Mouse (Mus musculus) gastrocnemius, adult 2 months (tissue): ENCODE results near the gene Col9a2. TPM values are rescaled to one million over a fixed set of nuclear protein-coding genes. Genes with fewer than 3 reads are reported as not detected.

Source experiments
- DNase-seq: peaks from one replicate; pipeline ENCODE4 v3.0.0; 2022
- H3K27ac ChIP-seq: fragments of 200-600 bp; 2 replicates; pipeline ENCODE4 v1.8.1; 2022; ENCODE audit warnings: mild to moderate bottlenecking
- H3K4me3 ChIP-seq: fragments of 200-600 bp; 2 replicates; pipeline ENCODE4 v1.8.1; 2022; ENCODE audit warnings: mild to moderate bottlenecking, moderate library complexity
- CTCF ChIP-seq: fragments of 200-600 bp; IDR thresholded peaks from 2 replicates; pipeline ENCODE4 v1.8.1; 2022; ENCODE audit warnings: antibody characterized with exemption, mild to moderate bottlenecking, moderate library complexity
- intact Hi-C: fragments of 180-260 bp; cut with DNase I; formaldehyde crosslinking; loops from one replicate; pipeline ENCODE4 v1.15.1; 2025
- long read RNA-seq, 2 experiments: library from polyadenylated mRNA; stranded (forward); transcript quantifications; one replicate each; pipeline ENCODE4 v2.0.0; 2021
- total RNA-seq, 2 experiments: library from RNA; stranded (reverse); gene quantifications; 2 replicates each; pipeline ENCODE4 v1.2.3; 2021

Gene Col9a2
- under 1 TPM in 1 of 2 experiments, not detected in 1; 0.20 TPM for total RNA-seq
- long read RNA-seq, experiment 1: 0 reads
- long read RNA-seq, experiment 2: 0 reads

DNA sequence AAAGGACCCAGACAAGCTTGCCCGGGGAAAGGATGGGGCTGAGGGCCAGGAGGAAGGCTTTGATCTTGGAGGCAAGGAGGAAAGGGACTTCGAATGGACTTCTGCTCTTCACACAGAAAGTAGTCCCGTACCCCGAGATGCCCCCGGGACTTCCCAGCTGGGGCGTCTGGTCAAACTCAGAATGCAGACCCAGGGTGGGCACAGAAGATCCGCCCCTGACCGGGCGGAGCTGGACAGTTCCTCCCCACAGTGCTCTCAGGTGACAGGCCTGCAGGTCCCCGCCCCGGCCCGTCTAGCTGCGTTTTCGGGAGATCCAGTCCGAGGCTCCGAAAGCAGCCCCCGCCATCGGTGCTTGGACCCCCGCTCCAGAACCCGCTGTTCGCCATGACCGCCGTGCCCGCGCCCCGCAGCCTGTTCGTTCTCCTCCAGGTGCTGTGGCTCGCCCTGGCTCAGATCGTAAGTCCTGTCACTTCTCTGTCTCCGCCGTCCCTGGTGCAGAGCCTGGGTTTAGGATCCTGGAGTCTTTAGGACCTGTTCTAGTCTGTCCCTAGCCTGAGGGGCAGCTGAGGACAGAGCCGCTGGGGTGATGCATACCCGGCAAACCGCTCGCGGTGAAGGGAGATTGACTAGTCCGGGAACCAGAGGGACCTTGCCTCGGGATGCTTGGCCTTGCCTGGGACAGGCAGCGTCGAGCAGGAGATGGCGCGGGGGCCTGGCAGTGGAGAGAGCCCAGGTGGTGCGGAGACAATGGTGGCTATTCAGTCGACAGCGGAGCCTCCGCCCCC is at the start of gene Col9a2:
Gene Col9a2 (plus strand): TSS at position 55 of the 785 bp plus-strand sequence.
- no peak within 1 kb of the TSS for H3K27ac ChIP-seq

DNA sequence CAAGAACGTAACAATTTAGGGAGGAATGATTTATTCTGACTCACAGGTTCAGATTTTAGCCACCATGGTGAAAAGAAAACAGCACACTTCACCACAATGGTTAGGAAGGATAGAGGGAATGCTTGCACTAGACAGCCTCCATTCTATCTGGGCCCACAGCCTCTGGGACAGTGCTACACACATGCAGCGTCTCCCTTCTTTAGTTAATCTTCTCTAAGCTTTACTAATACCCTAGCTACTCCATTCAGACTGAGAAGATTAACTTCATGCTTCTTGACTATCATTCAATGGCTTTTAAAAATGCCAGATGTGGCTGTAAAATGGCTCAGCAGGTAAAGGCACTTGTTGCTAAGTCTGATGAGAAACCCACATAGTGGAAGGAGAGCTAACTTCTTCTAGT is 46.9 kb upstream of the Col9a2 start:
- DNase-seq: no peak
- intact Hi-C loops: no loop called here
- H3K4me3 ChIP-seq: no peak overlapping the region
- no peak for TF ChIP-seq CTCF
- no peak overlapping the region for H3K27ac ChIP-seq

More for the DNA sequence above, at the start of gene Col9a2:
- intact Hi-C loops: loop anchor here (2.0 kb wide), 1 partner anchor 53 kb away; no protein-coding TSS in a partner anchor
- peak within 1 kb of the TSS; percentile 59 for H3K4me3 ChIP-seq
- TF ChIP-seq CTCF: no peak
- no peak for DNase-seq

DNA sequence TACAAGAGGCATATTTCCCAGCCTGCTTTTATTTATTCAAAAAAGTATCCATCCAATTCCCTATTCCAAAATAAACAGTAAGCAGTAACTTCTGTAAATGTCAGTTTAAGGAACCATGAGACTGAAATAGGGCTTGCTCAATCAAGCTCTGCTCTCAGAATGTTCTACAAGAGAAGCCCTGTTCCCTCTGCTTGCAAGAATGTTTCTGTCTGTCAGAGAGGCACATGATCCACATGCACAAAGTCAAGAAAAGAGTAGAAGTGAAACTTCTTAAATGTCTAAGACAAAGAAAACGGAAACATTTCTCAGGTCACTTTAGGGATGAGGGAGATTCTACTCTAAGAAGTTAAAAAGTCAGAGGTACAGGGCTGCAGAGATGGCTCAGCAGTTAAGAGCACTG is 46.2 kb upstream of the Col9a2 start:
- Histone ChIP-seq H3K27ac (no peak overlapping the region), H3K4me3 (no peak overlapping the region)
- intact Hi-C loops: no loop called here
- DNase-seq: no peak
- no peak for TF ChIP-seq CTCF

DNA sequence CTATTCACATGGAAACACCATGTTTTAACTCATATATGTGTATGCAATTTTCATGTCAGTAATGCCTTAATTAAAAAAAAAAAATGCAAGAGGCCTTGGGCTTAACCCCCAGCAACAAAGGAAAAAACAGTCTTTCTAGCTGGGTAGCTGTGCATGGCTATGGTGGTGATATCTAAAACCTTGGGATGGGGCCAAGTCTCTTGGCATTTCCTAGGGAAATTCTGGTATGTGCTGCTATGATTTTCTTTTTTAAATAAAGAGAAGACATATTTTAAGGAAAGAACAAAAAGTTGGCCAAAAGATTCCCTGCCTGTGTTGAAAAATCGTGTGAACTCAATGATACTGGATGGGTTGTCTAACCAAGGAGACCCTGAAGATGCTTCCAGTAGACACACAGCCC is 43.3 kb upstream of the Col9a2 start:
- no peak for DNase-seq
- no peak overlapping the region for H3K4me3 ChIP-seq
- no peak overlapping the region for H3K27ac ChIP-seq
- intact Hi-C loops: no loop called here
- no peak for TF ChIP-seq CTCF

DNA sequence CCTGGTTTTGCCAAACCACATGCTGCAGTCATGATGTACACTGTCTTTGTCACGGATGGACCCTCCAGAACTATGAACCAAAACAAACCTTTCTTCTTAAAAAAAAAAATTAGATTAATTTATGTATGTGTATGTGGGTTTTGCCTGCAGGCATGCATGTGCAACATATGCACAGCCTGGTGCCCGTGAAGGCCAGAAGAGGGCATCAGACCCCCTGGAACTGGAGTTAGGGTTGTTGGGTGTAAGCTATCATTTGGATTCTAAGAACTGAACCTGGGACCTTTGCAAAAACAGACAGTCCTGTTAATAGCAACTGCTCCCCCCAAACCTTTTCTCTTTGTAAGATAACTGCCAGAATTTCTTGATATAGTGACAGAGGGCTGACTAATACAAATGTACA is 38.1 kb upstream of the Col9a2 start:
- H3K4me3 ChIP-seq: no peak overlapping the region
- DNase-seq: no peak
- intact Hi-C loops: no loop called here

DNA sequence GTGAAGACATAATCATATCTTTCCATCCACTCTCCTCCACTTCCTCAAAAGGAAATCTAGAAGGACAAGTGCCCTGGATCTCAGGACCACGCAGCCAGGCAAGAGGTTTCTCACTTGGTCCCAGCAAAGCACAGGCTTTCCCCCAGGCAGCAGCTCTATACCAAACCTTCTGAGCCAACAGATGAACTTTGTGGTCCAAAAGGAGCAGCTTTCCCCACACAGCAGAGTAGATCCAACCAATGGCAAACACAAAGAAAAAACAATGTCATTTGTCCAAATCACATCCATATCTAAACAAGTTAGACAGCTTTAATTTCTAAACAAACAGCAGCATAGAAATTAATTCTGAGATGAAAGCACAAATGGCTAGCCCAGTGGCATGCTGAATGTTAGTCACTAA is 37.5 kb upstream of the Col9a2 start:
- no peak overlapping the region for H3K4me3 ChIP-seq
- TF ChIP-seq CTCF: no peak
- no peak overlapping the region for H3K27ac ChIP-seq
- intact Hi-C loops: no loop called here
- no peak for DNase-seq

More for the DNA sequence above, 38.1 kb upstream of the Col9a2 start:
- no peak overlapping the region for H3K27ac ChIP-seq
- TF ChIP-seq CTCF: no peak

DNA sequence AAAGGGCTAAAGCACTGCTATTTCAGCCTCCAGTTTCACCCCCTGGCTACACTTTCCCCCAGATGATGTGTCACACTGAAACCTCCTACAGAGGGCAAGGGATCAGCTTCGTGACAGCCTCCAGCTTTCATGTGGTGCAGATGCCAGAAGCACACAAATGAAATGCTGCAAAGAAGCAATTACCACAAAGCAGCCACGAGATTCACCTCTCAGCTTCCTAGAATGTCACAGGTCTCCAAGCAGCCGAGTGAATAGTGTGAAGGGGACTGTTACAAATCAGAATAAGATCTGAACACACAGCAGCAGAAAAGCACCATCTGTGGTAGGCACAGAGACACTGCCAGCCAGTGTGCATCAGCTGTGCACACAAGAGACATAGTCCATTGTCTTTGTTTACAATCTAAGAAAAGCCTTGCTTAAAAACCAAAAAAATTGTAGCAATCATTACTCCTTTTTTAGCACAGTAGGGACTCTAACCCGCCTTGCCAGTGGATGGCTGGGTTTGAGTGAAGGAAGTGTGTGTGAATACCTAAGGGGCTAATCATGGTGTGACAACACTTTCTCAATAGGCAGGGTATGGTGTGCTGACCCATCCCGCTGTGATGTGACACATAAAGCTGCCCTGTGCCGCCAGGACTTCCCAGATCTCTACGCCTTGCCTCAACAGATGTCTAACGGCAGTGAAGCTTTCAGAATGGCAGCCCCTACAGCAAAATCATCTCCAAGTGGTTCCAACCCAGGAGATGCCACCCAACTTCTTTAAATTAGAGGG is 36.6 kb upstream of the Col9a2 start:
- Histone ChIP-seq H3K27ac (no peak overlapping the region), H3K4me3 (no peak overlapping the region)
- TF ChIP-seq CTCF: no peak
- DNase-seq: no peak
- intact Hi-C loops: no loop called here

DNA sequence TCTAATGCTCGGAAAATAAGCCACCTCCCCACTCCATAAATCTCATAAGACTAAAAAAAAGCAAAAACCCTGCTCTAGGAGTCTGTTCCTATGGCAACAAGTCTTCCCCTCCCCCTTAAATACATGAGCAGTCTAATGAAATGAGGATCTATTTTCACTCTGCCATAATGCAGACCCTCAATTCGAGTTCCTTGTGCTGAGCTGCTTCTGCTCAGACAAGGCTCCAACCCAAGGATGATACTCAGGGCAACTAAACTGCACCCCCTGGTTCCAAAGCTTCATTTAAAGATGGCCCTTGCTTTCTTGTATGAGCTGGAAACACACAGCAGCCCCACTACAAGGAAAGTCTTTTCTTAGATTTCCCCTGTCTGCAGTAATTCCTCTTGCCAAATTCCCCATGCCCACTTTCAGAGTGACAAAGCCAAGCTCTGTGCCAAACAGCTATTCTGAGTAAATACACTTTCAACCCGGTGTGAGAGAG is 35.5 kb upstream of the Col9a2 start:
- Histone ChIP-seq H3K27ac (no peak overlapping the region), H3K4me3 (no peak overlapping the region)
- no peak for DNase-seq
- intact Hi-C loops: no loop called here
- TF ChIP-seq CTCF: no peak

DNA sequence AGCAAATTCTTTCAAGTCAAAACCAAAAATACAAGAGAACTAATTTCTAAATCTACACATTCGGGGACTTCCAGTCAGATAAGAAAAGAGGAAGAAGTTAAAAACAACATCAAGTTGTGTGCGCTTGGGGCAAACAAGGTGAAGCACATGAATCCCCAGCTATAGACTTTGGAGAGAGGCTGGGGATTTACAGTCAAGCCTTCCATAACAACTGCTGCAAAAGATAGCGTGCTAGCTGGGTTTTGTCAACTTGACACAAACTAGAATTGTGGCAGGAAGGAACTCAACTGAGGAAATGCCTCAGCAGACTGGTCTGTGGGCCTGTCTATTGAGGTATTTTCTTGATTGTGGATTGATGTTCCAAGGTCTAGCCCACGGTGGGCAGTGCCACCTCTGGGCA is 34.5 kb upstream of the Col9a2 start:
- TF ChIP-seq CTCF: no peak
- Histone ChIP-seq H3K27ac (peak overlapping the region; percentile 13; the same call in 1 of the 2 replicates), H3K4me3 (no peak overlapping the region)
- DNase-seq: no peak
- intact Hi-C loops: no loop called here

DNA sequence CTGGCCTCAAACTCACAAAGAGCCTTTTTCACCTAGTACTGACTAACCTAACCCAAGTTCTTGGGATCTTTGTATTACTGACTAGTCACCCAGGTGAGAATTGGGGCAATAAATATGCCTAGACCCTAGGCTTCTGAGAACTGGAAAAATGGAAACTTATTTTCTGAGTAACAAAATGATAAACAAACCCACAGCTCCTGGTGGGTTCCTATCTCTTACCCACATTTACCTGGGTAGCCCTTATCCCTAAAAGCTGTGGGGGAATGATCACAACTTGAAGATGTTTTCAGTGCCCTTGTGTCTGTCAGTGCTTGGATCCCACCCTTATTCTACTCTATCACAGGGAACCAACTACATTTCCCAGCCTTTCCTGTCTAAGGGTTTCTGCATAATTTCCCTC is 32.2 kb upstream of the Col9a2 start:
- intact Hi-C loops: no loop called here
- Histone ChIP-seq H3K27ac (no peak overlapping the region), H3K4me3 (no peak overlapping the region)
- no peak for TF ChIP-seq CTCF
- no peak for DNase-seq

DNA sequence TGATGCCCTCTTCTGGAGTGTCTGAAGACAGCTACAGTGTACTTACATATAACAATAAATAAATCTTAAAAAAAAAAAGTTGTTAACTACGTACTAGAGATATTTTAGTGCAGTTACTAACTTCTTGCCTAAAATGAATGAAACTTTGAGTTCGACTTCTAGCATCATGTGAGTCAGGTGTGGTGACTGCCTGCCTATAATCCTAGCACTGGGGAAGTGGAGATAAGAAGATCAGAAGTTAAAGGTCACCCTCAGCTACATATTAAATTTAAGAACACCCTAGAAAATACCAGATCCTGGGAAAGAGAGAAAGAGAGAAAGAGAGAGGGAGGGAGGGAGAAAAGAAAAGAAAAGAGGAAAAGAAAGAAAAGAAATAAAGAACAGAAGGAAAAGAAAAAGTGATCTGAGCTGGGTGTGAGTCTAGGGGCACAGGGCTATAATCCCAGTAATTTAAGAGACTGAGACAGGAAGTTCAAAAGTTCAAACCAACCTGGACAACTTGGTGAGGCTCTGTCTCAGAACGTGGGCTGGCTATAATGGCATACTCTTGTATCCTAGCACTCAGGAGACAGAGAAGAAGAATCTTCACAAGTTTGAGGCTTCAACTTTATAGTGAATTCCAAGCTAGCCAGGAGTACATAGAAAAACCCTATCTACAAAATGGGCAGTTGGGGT is 31.0 kb upstream of the Col9a2 start:
- no peak for DNase-seq
- intact Hi-C loops: no loop called here
- Histone ChIP-seq H3K27ac (no peak overlapping the region), H3K4me3 (no peak overlapping the region)
- TF ChIP-seq CTCF: no peak

DNA sequence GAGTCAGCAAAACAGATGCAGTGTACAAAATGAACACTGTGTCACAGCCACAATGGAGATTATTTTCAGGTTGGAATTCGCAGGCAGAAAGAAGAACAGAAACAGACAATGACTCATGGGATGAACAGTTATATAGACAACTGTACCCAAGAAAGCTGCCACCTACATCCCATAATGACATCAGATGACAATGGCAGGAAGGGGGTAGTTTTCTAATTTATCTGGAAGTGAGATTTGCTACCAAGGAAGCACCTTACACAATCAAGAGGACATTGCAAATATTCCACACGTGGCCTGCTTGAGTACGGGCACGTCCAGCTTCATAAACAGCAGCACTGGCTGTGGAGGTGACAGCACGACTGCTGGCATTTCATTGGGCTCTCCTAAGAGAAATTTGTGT is 30.0 kb upstream of the Col9a2 start:
- intact Hi-C loops: no loop called here
- H3K27ac ChIP-seq: no peak overlapping the region
- DNase-seq: no peak
- no peak overlapping the region for H3K4me3 ChIP-seq
- TF ChIP-seq CTCF: no peak
